Mouse (Mus musculus) C2C12 (cell line): Measurements from ENCODE around the gene Asb13. TPM values are rescaled to one million over a fixed set of nuclear protein-coding genes. Genes with fewer than 3 reads are reported as not detected.

Source experiments
- H3K27me3 ChIP-seq: one replicate; pipeline ENCODE4 v1.6.1; 2011; ENCODE audit not compliant: control insufficient read depth, insufficient read depth, insufficient read length
- H3K36me3 ChIP-seq: one replicate; pipeline ENCODE4 v1.6.1; 2011; ENCODE audit not compliant: control insufficient read depth, insufficient read depth
- H3K4me3 ChIP-seq: one replicate; pipeline ENCODE4 v1.5.1; 2011; ENCODE audit warnings: mild to moderate bottlenecking, control low read depth; ENCODE audit not compliant: poor library complexity, insufficient read depth, severe bottlenecking
- H3K79me2 ChIP-seq: one replicate; pipeline ENCODE4 v1.6.1; 2011; ENCODE audit not compliant: control insufficient read depth, insufficient read depth
- H3K79me3 ChIP-seq: one replicate; pipeline ENCODE4 v1.6.1; 2011; ENCODE audit warnings: low read depth, control low read depth
- H3ac ChIP-seq: one replicate; pipeline ENCODE3; 2011; ENCODE audit warnings: low read depth; ENCODE audit not compliant: control insufficient read depth, insufficient read length
- CEBPB ChIP-seq: IDR thresholded peaks from one replicate; pipeline ENCODE4 v1.6.1; 2011; ENCODE audit warnings: low read depth, mild to moderate bottlenecking, control low read depth, moderate library complexity
- CTCF ChIP-seq: IDR thresholded peaks from one replicate; pipeline ENCODE4 v1.5.1; 2011; ENCODE audit not compliant: control insufficient read depth, insufficient read depth, insufficient read length
- FOSL1 ChIP-seq: IDR thresholded peaks from one replicate; pipeline ENCODE4 v1.8.0; 2011; ENCODE audit warnings: mild to moderate bottlenecking, low read length; ENCODE audit not compliant: poor library complexity, insufficient read depth, severe bottlenecking
- MAX ChIP-seq: IDR thresholded peaks from one replicate; pipeline ENCODE4 v1.6.1; 2011; ENCODE audit warnings: mild to moderate bottlenecking, control low read depth
- MYOD1 ChIP-seq: IDR thresholded peaks from one replicate; pipeline ENCODE4 v1.6.1; 2011; ENCODE audit warnings: low read depth; ENCODE audit not compliant: control insufficient read depth, insufficient read length
- MYOG ChIP-seq: IDR thresholded peaks from one replicate; pipeline ENCODE4 v1.6.1; 2011; ENCODE audit not compliant: control insufficient read depth, insufficient read length; ENCODE audit errors: extremely low read depth
- USF1 ChIP-seq: IDR thresholded peaks from one replicate; pipeline ENCODE4 v1.6.1; 2011; ENCODE audit warnings: low read depth, mild to moderate bottlenecking, control low read depth, moderate library complexity
- polyA plus RNA-seq: library from polyadenylated mRNA; unstranded; fragments of >200 nt; fragmentation: generic; extraction: Trizol; gene quantifications from one replicate; pipeline ENCODE4 v1.2.1, GENCODE M21; 2012; ENCODE audit warnings: missing spikeins

Gene Asb13
- polyA plus RNA-seq, 1 experiment: 1.8 TPM

DNA sequence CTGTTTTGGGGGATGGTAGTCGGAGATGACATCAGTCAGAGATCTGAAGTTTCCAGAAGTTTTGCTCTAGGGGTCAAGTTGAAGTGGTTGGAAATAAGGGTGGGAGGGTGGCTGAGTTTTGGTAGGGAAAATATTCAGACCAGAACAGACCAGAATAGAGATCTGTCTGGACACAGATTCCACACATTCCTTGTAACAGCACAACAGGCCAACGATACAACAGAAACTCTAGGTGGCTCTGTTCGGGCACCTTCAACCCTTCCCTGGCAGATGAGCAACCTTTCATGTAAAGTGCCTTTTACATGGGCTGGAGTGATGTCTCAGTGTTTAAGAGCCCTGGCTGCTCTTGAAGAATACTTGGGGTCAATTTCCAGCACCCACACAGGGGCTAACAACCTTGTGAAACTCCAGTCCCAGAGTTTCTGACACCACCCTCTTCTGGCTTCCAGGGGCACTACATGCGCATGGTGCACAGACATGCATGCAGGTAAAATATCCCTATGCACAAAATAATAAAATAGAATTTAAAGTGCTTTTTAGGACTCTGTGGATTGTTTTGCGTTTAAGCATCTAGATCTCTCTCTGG lies 33.5 kb downstream of the Asb13 start:
- Histone ChIP-seq H3K79me3 (no peaks in the 10 kb centered on the region), H3K27me3 (no peaks in the 10 kb centered on the region), H3K36me3 (no peaks in the 10 kb centered on the region), H3K4me3 (no peak overlapping the region), H3ac (no peak overlapping the region), H3K79me2 (no peaks in the 10 kb centered on the region)
- no peak for TF ChIP-seq FOSL1
- no peak for TF ChIP-seq CEBPB
- no peak for TF ChIP-seq MYOD1
- TF ChIP-seq CTCF: no peak
- TF ChIP-seq USF1: no peak

DNA sequence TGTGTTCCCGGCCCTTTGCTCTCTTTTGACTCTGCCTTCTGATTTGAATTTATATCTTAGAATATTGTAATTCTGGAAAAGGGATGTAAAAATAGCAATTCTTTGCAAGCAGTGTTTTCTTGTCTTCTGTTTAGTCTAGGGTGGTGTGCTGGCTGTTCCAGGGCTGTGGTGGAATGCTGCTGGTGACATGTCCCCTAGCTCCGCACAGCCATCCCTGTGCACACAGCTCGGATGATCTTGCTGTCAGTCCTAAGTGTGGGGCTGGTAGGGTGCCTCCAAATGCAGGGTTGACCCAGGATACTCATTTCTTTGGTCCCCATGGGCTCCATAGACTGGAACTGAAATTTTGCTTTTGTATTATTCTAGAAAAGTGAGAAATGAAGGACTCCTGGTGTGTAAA lies 34.2 kb downstream of the Asb13 start:
- TF ChIP-seq MYOG: no peak
- no peak for TF ChIP-seq CEBPB
- TF ChIP-seq MYOD1: no peak
- TF ChIP-seq USF1: no peak
- TF ChIP-seq FOSL1: no peak
- no peak for TF ChIP-seq CTCF
- TF ChIP-seq MAX: no peak
- Histone ChIP-seq H3K4me3 (no peak overlapping the region), H3K27me3 (no peaks in the 10 kb centered on the region), H3K36me3 (no peaks in the 10 kb centered on the region), H3K79me2 (no peaks in the 10 kb centered on the region), H3K79me3 (no peaks in the 10 kb centered on the region), H3ac (no peak overlapping the region)

DNA sequence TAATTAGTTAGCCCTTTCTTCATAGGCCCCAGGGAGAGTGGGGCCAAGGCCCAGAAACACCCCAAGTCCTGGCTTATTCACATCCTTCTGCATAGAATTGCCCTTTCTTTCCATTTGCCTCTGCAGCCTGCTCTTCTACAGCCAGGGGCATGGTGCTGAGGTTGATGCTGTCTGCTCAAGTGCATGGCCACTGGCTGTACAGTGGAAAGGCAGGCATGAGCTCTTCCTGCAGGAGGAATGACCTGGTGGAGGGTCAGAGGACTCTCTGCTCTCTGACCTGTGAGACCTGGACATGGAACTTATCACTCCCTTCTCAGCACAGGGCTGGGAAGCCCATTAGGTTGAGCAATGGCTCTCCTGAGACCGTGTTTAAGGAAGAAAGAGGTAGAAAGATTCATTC lies 35.8 kb downstream of the Asb13 start:
- Histone ChIP-seq H3K4me3 (no peak overlapping the region), H3ac (no peak overlapping the region), H3K79me3 (no peaks in the 10 kb centered on the region), H3K27me3 (no peaks in the 10 kb centered on the region), H3K36me3 (no peaks in the 10 kb centered on the region), H3K79me2 (no peaks in the 10 kb centered on the region)
- TF ChIP-seq CTCF (no peak), MYOG (no peak), FOSL1 (no peak), MAX (no peak), CEBPB (no peak), MYOD1 (no peak), USF1 (no peak)

DNA sequence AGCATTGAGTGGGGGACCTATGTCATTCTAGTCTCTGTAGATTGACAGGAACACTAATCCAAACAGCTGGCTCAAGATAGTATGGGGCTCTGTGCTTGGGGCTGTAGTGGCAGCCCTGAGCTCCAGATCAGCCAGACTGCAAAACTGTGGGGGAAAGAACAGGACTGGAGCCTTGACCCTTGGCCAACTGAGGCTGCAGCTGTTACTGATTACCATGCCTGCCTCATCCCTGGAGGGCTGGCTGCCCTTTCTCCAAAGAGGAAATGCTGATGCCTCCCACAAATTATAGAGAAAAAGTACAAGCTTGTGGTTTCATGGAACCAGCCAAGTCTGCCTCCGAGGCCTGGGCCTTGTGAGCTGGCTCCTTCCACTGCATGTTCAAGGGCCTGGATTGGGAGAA lies 36.2 kb downstream of the Asb13 start:
- Histone ChIP-seq H3K79me3 (no peaks in the 10 kb centered on the region), H3K79me2 (no peaks in the 10 kb centered on the region), H3ac (no peak overlapping the region), H3K4me3 (no peak overlapping the region), H3K36me3 (no peaks in the 10 kb centered on the region), H3K27me3 (no peaks in the 10 kb centered on the region)
- TF ChIP-seq USF1 (no peak), MYOD1 (peak; percentile 93), MAX (peak; percentile 44)

DNA sequence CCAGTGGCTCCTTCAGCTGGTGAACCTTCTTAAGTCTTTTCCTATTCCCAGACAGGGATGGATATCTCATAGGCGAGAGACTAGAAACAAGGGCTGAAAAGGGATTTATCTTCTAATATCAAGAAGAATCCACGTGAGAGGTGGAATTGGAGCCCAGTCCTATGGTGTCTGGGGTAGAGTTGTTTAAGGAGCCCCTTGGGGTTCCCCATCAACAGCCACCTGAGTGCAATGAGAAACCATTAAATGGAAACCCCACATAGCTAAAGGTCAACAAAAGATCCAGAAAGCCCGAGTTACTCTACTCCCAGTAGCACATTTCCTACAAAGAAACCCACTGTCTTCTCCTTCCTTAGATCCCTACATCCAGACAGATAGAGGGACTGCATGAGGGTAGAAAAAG lies 39.3 kb downstream of the Asb13 start:
- no peaks in the 10 kb centered on the region for H3K79me3 ChIP-seq
- no peak overlapping the region for H3ac ChIP-seq
- no peaks in the 10 kb centered on the region for H3K27me3 ChIP-seq
- TF ChIP-seq FOSL1: no peak
- no peak for TF ChIP-seq CEBPB
- no peak for TF ChIP-seq USF1
- TF ChIP-seq MAX: no peak
- TF ChIP-seq MYOG: no peak
- no peak for TF ChIP-seq MYOD1
- TF ChIP-seq CTCF: no peak
- no peaks in the 10 kb centered on the region for H3K79me2 ChIP-seq
- no peak overlapping the region for H3K4me3 ChIP-seq
- no peaks in the 10 kb centered on the region for H3K36me3 ChIP-seq

DNA sequence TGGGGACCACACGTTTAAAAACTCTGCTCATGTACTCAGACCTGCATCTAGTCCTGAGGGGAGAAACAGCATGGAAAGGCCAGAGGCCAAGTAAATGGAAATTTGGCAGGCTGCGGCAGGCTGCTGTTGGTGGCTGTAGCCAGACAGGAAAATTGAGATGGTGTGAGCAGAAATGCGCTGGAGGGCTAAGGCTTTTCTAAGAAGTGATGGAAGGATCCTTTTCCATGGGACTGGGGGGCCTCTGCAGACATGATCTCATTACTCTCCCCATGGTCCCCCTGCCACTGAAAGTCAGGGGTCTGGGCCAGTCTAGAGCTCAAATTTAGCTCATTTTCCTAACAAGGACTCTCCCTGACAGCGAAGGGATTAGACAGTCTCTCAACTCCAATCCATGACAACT lies 39.8 kb downstream of the Asb13 start:
- H3ac ChIP-seq: no peak overlapping the region
- no peaks in the 10 kb centered on the region for H3K79me2 ChIP-seq
- no peaks in the 10 kb centered on the region for H3K36me3 ChIP-seq
- TF ChIP-seq FOSL1: no peak
- TF ChIP-seq MAX: no peak
- TF ChIP-seq MYOD1: no peak
- TF ChIP-seq USF1: no peak
- TF ChIP-seq MYOG: no peak
- no peak for TF ChIP-seq CEBPB
- no peak for TF ChIP-seq CTCF
- H3K79me3 ChIP-seq: no peaks in the 10 kb centered on the region
- no peak overlapping the region for H3K4me3 ChIP-seq
- no peaks in the 10 kb centered on the region for H3K27me3 ChIP-seq
